Mouse (Mus musculus) fibroblast of lung, adult 2 months (primary cell): ENCODE measurements at regions not wholly inside any gene's neighbourhood (a gene's known extent, or its start where the extent isn't known, plus 50 kb on each side); places are given as distances from the start of the nearest gene placed in this dataset.

ENCODE experiments used
- DNase-seq: peaks from one replicate; pipeline ENCODE4 v3.0.0-alpha.2; 2011; ENCODE audit warnings: low read depth

- no peak for DNase-seq
These were observed 56.1 kb upstream of the Rbfox1 start for GRCm38 (mm10) chr16:5829071-5829470.

- no peak for DNase-seq
These were observed 61.8 kb upstream of the Rbfox1 start for GRCm38 (mm10) chr16:5823316-5823715.

- DNase-seq: no peak
These were observed 68.0 kb upstream of the Rbfox1 start for GRCm38 (mm10) chr16:5817166-5817565.

- DNase-seq: no peak
These were observed 72.8 kb upstream of the Rbfox1 start for GRCm38 (mm10) chr16:5812245-5812820.

GRCm38 (mm10) chr16:5811654-5811992 is 73.5 kb upstream of the Rbfox1 start:
- no peak for DNase-seq

GRCm38 (mm10) chr16:5810986-5811653 is 74.0 kb upstream of the Rbfox1 start:
- no peak for DNase-seq

GRCm38 (mm10) chr16:5798188-5798587 is 87.0 kb upstream of the Rbfox1 start:
- DNase-seq: no peak

GRCm38 (mm10) chr16:5792216-5792615 is 92.9 kb upstream of the Rbfox1 start:
- DNase-seq: no peak

GRCm38 (mm10) chr16:5790161-5790560 is 95.0 kb upstream of the Rbfox1 start:
- no peak for DNase-seq

GRCm38 (mm10) chr16:5787206-5787605 is 97.9 kb upstream of the Rbfox1 start:
- no peak for DNase-seq

- DNase-seq: no peak
These were observed 118.3 kb upstream of the Rbfox1 start for GRCm38 (mm10) chr16:5766771-5767421.

- no peak for DNase-seq
These were observed 120.0 kb upstream of the Rbfox1 start for GRCm38 (mm10) chr16:5765143-5765542.

- no peak for DNase-seq
These were observed 124.3 kb upstream of the Rbfox1 start for GRCm38 (mm10) chr16:5760821-5761220.

GRCm38 (mm10) chr16:5759021-5759420 is 126.1 kb upstream of the Rbfox1 start:
- no peak for DNase-seq

- no peak for DNase-seq
These were observed 142.2 kb upstream of the Rbfox1 start for GRCm38 (mm10) chr16:5742716-5743507.

- DNase-seq: no peak
These were observed 144.4 kb upstream of the Rbfox1 start for GRCm38 (mm10) chr16:5740776-5741175.

GRCm38 (mm10) chr16:5733608-5734007 is 151.5 kb upstream of the Rbfox1 start:
- DNase-seq: no peak

GRCm38 (mm10) chr16:5722506-5722905 is 162.6 kb upstream of the Rbfox1 start:
- DNase-seq: no peak

- no peak for DNase-seq
These were observed 171.7 kb upstream of the Rbfox1 start for GRCm38 (mm10) chr16:5713476-5713875.

- DNase-seq: no peak
These were observed 175.3 kb upstream of the Rbfox1 start for GRCm38 (mm10) chr16:5709831-5710230.

- no peak for DNase-seq
These were observed 184.4 kb upstream of the Rbfox1 start for GRCm38 (mm10) chr16:5700731-5701255.

- DNase-seq: no peak
These were observed 196.8 kb upstream of the Rbfox1 start for GRCm38 (mm10) chr16:5688322-5688721.
